Comparison of ENCODE assay signal across 8 mouse cellular contexts in the genomic region with DNA sequence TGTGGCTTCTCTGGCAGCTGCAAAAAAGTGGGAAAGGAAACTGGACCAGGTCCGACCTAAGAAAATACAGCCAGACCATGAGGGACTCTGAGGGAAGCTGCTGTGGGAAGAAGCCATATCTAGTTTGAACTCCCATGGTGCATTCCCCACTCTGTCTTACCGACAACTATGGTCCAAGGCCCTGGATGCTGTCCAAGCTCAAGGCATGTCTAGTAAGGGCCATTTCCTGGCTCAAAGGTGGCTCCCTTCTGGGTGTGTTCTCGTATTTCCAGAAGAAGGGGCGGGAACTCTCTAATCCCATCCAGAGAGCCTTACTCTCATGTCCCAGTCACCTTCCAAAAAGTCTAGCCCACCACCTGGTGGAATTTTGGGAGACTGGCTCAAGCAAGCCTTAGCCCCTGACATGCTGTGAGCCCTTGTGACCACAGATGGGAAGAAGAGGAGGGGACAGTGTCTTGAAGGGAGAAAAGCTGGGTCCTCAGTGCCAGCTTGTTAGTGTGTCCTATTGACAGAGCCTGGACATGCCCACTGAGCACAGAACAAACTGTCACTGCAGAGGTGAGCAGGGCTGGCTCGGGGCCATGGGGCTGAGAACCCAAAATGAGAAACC. TPM values are rescaled to one million over a fixed set of nuclear protein-coding genes. Genes with fewer than 3 reads are reported as not detected.
DNase-seq lines count a peak whose midpoint lies in the region; ATAC-seq and TF ChIP-seq lines count a peak whose summit lies in the region.

No protein-coding gene starts in this region.

- H3K36me3 ChIP-seq in lung, embryonic 15.5 days: peaks cover 32% of the 10 kb centered on the region
- H3K36me3 ChIP-seq in kidney, adult 2 months (ENCODE audit: control insufficient read depth, insufficient read depth, low read length): no peaks in the 10 kb centered on the region; the same call in 1 of the 2 replicates
- H3K36me3 ChIP-seq in myocyte (ENCODE audit: control insufficient read depth, insufficient read depth): peaks cover 9% of the 10 kb centered on the region

- peaks cover 47% of the 10 kb centered on the region for H3K79me2 ChIP-seq in myocyte (ENCODE audit: control insufficient read depth, insufficient read depth)

- no peaks in the 10 kb centered on the region for H3K27me3 ChIP-seq in lung, embryonic 15.5 days
- no peaks in the 10 kb centered on the region for H3K27me3 ChIP-seq in kidney, adult 2 months (replicated peaks; ENCODE audit: control insufficient read depth, insufficient read depth, low read length)
- no peaks in the 10 kb centered on the region for H3K27me3 ChIP-seq in myocyte (ENCODE audit: control insufficient read depth, insufficient read depth, insufficient read length)

- no peak for TF ChIP-seq CTCF in kidney, adult 2 months (conservative IDR thresholded peaks at IDR 0.05; ENCODE audit: insufficient read depth, insufficient read length, low read depth, low read length)

- ATAC-seq in lung, embryonic 15.5 days (ENCODE audit: borderline replicate concordance, extremely low read depth, low FRiP score, low TSS enrichment): no peak

- DNase-seq in cerebellum, postnatal 10 days: peak; percentile 41 to 58
- no peak for DNase-seq in cerebellum, adult 9-10 months
- no peak for DNase-seq in lung, postnatal 25 days (ENCODE audit: low spot score)
- DNase-seq in kidney, adult 2 months: peak; percentile 87
- DNase-seq in spleen, postnatal 10 days (ENCODE audit: low spot score in 2 of 2): no peak
- DNase-seq in ovary, postnatal 36 days (ENCODE audit: low spot score): no peak

- WGBS in lung, embryonic 15.5 days: 51% methylated on average over 5 of the region's 5 CpGs
- 27% methylated on average over 5 of the region's 5 CpGs for WGBS in kidney, adult 2 months

- no peak overlapping the region for H3K9ac ChIP-seq in lung, embryonic 15.5 days

- no peak overlapping the region for H3K27ac ChIP-seq in lung, embryonic 15.5 days
- no peak overlapping the region for H3K27ac ChIP-seq in kidney, adult 2 months (ENCODE audit: insufficient read depth, low read depth, low read length)

- H3ac ChIP-seq in myocyte (ENCODE audit: control insufficient read depth, insufficient read length): no peak overlapping the region

- H3K4me2 ChIP-seq in lung, embryonic 15.5 days: peak overlapping the region; percentile 92; the same call in 1 of the 2 replicates
- peak overlapping the region; percentile 79 for H3K4me2 ChIP-seq in myocyte (ENCODE audit: low read depth)

- TF ChIP-seq POLR2A in kidney, adult 2 months (IDR thresholded peaks at IDR 0.05; ENCODE audit: low read depth, low read length): no peak
- no peak for TF ChIP-seq POLR2A in myocyte (IDR thresholded peaks at IDR 0.05; ENCODE audit: insufficient read length, low read depth)

- H3K4me1 ChIP-seq in lung, embryonic 15.5 days: peaks cover 34% of the 10 kb centered on the region
- H3K4me1 ChIP-seq in kidney, adult 2 months (ENCODE audit: control insufficient read depth, insufficient read depth, low read length): peaks cover 15% of the 10 kb centered on the region; the same call in 1 of the 2 replicates

- no peaks in the 10 kb centered on the region for H3K9me3 ChIP-seq in lung, embryonic 15.5 days

- no peak overlapping the region for H3K4me3 ChIP-seq in lung, embryonic 15.5 days
- H3K4me3 ChIP-seq in kidney, adult 2 months (ENCODE audit: insufficient read depth, low read depth, low read length): no peak overlapping the region
- peak overlapping the region; percentile 99 for H3K4me3 ChIP-seq in myocyte

TF ChIP-seq in myocyte, 11 proteins besides CTCF, POLR2A, EP300 and RAD21:
- TF ChIP-seq REST (IDR thresholded peaks at IDR 0.05; ENCODE audit: insufficient read depth, insufficient read length) (no peak), USF1 (IDR thresholded peaks at IDR 0.05; ENCODE audit: low read depth) (no peak), CEBPB (IDR thresholded peaks at IDR 0.05; ENCODE audit: insufficient read depth, poor library complexity, severe bottlenecking) (no peak), TCF3 (IDR thresholded peaks at IDR 0.05; ENCODE audit: insufficient read length, low read depth) (no peak), MYOG (IDR thresholded peaks at IDR 0.05; ENCODE audit: control insufficient read depth in 1 of 3, insufficient read depth in 1 of 3, insufficient read length in 2 of 3, low read depth in 2 of 3) (no peak)

RNA-seq across cellular contexts. Expression of gene Trim11, which starts 2.6 kb away (rescaled TPM):
- polyA plus RNA-seq in lung, embryonic 15.5 days (2015; fragmentation: Nextera tagmentation; extraction: Ambion mirVana): 19.9 and 22.9 TPM in 2 replicates
- polyA plus RNA-seq in kidney, adult 2 months (2012; rRNA removed): 19.4 and 20.7 TPM in 2 replicates
- 19.3 TPM for polyA plus RNA-seq in myocyte (2012; fragmentation: generic; extraction: Trizol)

RNA-seq across cellular contexts. Expression of gene Hist3h2a, which starts 26.0 kb away (rescaled TPM):
- 22.2 and 23.7 TPM in 2 replicates for polyA plus RNA-seq in lung, embryonic 15.5 days (2015; fragmentation: Nextera tagmentation; extraction: Ambion mirVana)
- polyA plus RNA-seq in kidney, adult 2 months (2012; rRNA removed): 29.0 and 29.5 TPM in 2 replicates
- 24.4 TPM for polyA plus RNA-seq in myocyte (2012; fragmentation: generic; extraction: Trizol)

RNA-seq across cellular contexts. Expression of gene Trim17, which starts 26.0 kb away (rescaled TPM):
- 0.31 and 0.39 TPM in 2 replicates for polyA plus RNA-seq in lung, embryonic 15.5 days (2015; fragmentation: Nextera tagmentation; extraction: Ambion mirVana)
- 0.34 and 0.48 TPM in 2 replicates for polyA plus RNA-seq in kidney, adult 2 months (2012; rRNA removed)
- 0.64 TPM for polyA plus RNA-seq in myocyte (2012; fragmentation: generic; extraction: Trizol)

RNA-seq across cellular contexts. Expression of gene Hist3h2ba, which starts 31.8 kb away (rescaled TPM):
- polyA plus RNA-seq in lung, embryonic 15.5 days (2015; fragmentation: Nextera tagmentation; extraction: Ambion mirVana): 19.3 and 21.5 TPM in 2 replicates
- 3.0 and 5.3 TPM in 2 replicates for polyA plus RNA-seq in kidney, adult 2 months (2012; rRNA removed)
- polyA plus RNA-seq in myocyte (2012; fragmentation: generic; extraction: Trizol): 0.88 TPM

RNA-seq across cellular contexts. Expression of gene Rnf187, which starts 41.8 kb away (rescaled TPM):
- 241 and 245 TPM in 2 replicates for polyA plus RNA-seq in lung, embryonic 15.5 days (2015; fragmentation: Nextera tagmentation; extraction: Ambion mirVana)
- polyA plus RNA-seq in kidney, adult 2 months (2012; rRNA removed): 251 and 307 TPM in 2 replicates
- polyA plus RNA-seq in myocyte (2012; fragmentation: generic; extraction: Trizol): 197 TPM

Comparison
In these comparisons a context has a peak if more than half of its experiments do, and no peak if none do; other contexts are left out.
1. DNase-seq: peak in cerebellum, postnatal 10 days (2 of 2) and kidney, adult 2 months (single experiment); none in cerebellum, adult 9-10 months (single experiment), lung, postnatal 25 days (single experiment), spleen, postnatal 10 days (0 of 2) and ovary, postnatal 36 days (single experiment).